Mouse (Mus musculus): ENCODE measurements around the gene Dcaf4.

The Dcaf4 gene

DNA sequence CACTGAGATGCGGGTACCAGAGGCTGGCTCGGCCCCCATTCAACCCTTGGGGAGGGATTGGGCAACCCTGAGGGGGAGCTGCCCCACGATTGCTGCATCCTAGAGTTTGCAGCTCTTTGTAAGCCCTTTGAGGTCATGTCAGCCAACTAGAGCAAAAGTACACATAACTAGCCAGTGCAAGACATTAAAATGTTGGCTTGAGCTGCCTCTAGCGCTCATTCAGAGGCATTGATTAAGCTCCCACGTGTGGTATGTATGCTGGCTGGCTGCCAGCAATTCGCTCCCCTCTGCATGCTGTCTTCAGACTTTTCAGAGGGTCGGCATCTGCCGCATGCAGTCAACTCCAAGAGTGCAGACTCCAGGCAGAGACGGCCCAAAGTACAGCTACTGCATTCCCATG, 15.8 kb downstream of the Dcaf4 start:
- no peak for DNase-seq (ENCODE audit: extremely low spot score, low read depth, low spot score)

DNA sequence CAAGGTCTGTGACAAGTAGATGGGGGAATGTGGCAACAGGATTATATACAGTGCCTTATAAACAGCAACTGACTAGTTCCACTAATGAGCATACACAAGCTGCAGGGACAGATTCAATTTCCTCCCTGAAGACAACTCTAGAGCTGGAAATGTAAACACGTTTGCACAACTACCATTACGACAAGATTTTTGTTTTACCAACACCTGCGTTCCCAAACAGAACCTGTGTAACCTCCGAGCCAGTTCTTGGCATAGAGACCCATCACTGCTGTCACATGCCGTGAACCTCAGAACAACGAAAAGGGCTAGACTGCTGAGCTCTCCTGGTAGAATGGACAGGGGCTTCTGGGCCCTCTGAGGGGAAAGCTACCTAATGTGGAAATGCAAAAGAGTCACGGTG, 23.7 kb downstream of the Dcaf4 start:
- DNase-seq (ENCODE audit: extremely low spot score, low read depth, low spot score): no peak

DNA sequence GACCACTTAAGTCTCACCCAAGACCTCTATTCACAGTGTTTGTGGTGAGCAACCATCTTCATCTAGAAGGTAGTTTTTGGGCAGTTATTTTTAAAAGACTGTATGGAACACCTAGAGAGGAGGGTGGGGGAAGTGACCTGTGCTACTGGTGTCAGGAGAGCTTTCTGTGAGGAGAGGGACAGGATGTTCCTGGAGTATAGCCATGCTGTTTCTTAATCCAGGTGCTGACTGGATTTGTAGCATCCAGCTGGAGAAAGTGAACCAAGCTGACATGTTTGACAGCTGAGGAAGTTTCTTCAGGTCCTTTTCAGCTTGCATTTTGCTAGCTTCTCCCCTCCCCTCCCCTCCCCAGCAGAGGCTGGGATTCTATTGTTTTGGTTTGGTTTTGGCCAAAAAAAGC, 24.5 kb downstream of the Dcaf4 start:
- no peak for DNase-seq (ENCODE audit: extremely low spot score, low read depth, low spot score)

DNA sequence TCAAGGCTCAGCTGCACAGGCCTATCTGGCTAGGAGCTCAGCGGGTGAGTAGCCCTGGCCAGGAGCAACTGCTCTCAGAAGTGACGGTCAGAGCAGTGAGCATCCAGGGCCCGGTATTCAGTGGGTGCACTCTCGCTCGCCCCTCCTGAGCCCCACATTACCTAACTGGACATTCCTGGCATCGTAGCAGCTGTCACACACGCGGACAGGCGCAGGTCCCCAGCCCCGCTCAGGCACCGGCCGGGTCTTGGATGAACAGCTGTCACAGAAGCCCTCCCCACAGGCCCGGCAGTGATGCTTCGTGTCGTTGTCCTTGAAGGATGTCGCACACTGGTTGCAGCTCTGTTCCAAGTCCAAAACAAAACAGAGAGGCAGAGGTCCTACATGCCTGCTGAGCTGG, 31.0 kb downstream of the Dcaf4 start:
- no peak for DNase-seq (ENCODE audit: extremely low spot score, low read depth, low spot score)

DNA sequence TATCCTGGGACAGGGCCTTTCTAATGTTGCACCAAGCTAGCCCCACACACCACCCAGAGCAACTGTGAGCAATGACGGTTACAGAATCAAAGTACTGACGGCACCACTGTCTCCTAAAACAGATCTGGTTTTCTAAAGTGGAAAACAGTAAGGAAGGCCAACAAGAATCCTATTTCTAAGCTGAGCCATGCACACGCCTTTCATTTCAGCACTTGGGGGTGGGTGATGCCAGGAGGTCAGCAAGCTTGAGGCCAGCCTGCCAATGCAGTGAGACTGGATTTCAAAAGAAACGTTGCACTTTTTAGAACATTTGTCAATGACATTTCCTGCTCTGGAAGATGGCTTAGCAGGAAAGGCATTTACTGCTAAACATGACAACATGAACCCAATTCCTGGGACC, 33.5 kb downstream of the Dcaf4 start:
- DNase-seq (ENCODE audit: extremely low spot score, low read depth, low spot score): no peak

- no peak for DNase-seq (ENCODE audit: extremely low spot score, low read depth, low spot score)
Observed at GRCm38 (mm10) chr12:83555605-83556004, 35.3 kb downstream of the Dcaf4 start.

DNA sequence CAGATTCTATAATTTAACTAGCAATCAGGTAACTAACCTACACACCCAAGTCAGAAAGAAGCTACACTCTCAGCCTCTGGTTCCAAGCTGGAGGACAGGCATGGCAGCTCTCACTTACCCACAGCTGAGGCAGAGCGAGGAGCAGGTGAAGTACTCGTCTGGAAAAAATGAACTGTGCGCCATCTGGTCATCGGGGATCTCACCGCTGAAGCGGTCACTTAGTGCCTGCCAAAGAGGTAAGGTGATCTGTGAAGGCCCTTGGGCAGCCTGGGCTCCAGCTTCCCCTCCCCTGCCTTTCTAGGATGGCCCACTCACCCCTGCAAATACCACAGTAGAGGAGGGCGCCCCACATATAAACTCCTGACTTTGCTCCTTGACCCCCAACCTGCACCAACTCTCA, 38.2 kb downstream of the Dcaf4 start:
- DNase-seq (ENCODE audit: extremely low spot score, low read depth, low spot score): no peak

- DNase-seq (ENCODE audit: extremely low spot score, low read depth, low spot score): no peak
Observed at GRCm38 (mm10) chr12:83560189-83560588, 39.9 kb downstream of the Dcaf4 start.

DNA sequence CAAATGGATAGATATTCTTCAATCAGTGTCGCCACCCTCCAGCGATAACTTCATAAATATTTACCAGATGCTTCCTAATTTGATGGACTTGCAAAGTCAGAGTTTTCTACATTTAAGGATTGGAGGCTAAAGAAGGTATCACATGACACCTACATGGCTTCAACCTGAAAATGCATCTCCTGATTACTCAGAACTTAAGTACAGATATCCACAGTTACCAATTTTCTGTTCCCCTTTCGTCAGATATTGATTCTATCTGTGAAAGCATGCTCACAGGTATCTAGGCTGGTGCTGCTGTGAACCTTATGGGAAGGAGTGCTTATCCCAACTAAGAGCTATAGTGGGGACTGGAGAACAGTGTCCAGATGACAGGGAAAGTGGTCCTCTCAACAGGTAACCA, 42.3 kb downstream of the Dcaf4 start:
- no peak for DNase-seq (ENCODE audit: extremely low spot score, low read depth, low spot score)

DNA sequence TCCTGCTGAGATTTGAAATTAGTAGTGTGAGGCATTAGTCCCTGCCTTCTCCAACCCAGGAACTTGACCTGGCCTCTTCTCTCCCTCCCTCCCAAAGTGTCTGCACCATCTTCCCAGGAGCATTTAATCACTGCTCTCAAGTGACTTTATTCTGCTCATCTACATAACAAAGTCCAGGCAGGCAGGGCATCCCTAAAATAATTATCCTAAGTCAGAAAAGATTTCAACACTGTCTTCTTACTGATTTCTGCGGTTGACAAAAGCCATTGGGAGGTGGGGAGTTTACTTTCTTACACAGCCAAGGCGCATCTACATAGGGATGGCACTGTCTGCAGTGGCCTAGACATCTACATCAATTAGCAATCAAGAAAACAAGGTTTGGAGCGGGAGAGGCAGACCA, 49.6 kb downstream of the Dcaf4 start:
- DNase-seq (ENCODE audit: extremely low spot score, low read depth, low spot score): no peak

GRCm38 (mm10) chr12:83572717-83573116, 52.5 kb downstream of the Dcaf4 start:
- DNase-seq (ENCODE audit: extremely low spot score, low read depth, low spot score): no peak

GRCm38 (mm10) chr12:83577445-83577844, 57.2 kb downstream of the Dcaf4 start:
- DNase-seq (ENCODE audit: extremely low spot score, low read depth, low spot score): no peak

DNA sequence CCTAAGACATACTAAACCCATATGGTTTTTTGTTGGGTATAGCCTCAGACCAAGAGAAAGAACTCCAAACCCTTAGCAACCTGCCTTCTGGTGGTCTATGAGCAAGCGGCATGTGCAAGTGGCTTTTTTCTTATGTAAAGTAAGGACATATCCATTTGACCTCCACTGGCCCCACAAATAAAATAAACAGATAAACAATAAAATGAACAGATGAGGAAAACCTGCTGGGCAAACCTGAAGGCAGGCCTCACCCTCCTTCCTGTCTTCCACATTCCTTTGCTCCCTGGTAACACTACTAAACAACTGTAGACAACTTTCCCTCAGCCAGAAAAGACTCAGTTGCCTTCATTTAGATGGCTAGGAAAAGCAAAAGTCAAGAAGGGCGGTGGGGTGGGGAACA, 58.1 kb downstream of the Dcaf4 start:
- DNase-seq (ENCODE audit: extremely low spot score, low read depth, low spot score): no peak

- DNase-seq (ENCODE audit: extremely low spot score, low read depth, low spot score): no peak
Observed at GRCm38 (mm10) chr12:83578896-83579569, 58.8 kb downstream of the Dcaf4 start.

DNA sequence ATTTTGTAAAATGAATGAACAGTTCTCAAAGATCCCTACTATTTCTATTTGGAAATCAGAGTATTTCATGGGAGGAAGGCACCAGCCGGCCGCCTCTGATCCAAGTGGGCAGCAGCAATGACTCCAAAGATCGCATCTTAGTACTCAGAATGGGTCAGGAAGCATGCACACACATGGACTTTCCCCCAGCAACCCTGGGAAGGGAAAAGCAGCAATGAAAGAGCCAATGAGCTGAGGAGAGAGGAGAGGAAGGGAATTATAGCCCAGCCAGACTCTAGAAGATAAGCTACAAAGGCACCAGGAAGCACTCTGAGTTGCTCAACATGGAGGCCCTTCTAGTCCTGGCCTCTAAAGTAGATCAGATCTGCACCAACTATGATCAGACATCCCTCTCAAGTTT, 60.0 kb downstream of the Dcaf4 start:
- no peak for DNase-seq (ENCODE audit: extremely low spot score, low read depth, low spot score)

DNA sequence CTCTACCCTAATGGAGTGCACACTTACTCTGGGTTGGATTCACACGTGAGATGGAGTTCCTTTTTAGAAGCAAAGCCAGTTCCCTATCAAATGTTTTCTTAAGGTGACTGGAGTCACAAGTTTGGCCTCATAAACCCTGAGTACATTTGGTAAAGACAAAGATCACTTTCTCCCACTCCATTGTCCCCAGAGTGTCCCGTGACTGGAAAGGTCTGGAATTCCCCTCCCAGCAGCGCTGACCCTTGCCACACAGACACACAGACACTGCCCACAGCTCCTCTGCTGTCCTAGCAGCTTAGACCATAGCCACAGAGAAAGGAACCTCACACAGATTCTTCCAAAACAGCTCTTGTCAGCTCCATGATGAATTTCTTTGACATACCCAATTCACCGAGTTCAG, 61.8 kb downstream of the Dcaf4 start:
- DNase-seq (ENCODE audit: extremely low spot score, low read depth, low spot score): no peak

GRCm38 (mm10) chr12:83582747-83583146, 62.5 kb downstream of the Dcaf4 start:
- no peak for DNase-seq (ENCODE audit: extremely low spot score, low read depth, low spot score)

DNA sequence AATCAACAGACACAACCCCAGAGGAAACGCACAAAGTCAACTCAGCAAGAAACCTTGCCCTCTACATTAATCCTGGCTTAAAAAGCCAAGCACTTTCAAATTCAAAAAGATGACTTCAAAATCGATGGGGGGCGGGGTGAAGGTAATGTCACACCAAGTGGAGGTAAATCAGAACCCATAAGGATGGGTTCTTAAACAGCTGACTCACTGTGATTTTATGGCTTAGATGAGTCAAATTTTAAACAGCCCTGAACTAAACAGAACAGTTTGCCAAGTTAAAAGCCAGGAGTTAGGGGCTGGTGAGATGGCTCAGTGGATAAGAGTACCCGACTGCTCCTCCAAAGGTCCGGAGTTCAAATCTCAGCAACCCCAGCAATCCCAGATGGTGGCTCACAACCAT, 66.4 kb downstream of the Dcaf4 start:
- DNase-seq (ENCODE audit: extremely low spot score, low read depth, low spot score): no peak
